Mouse (Mus musculus) heart, embryonic 10.5 days (tissue): ENCODE data around the gene Isca1. TPM values are rescaled to one million over a fixed set of nuclear protein-coding genes. Genes with fewer than 3 reads are reported as not detected.
A peak's percentile ranks its signal among the peaks of the same experiment; 100 is the strongest.

Source experiments
- DNase-seq: peaks from one replicate; pipeline ENCODE4 v3.0.0-alpha.2; 2017; ENCODE audit warnings: low spot score
- H3K27ac ChIP-seq: fragments of 300-500 bp; sonication (generic); 2 replicates; pipeline ENCODE4 v1.5.1; 2016; ENCODE audit warnings: mild to moderate bottlenecking
- H3K27me3 ChIP-seq: fragments of 300-500 bp; sonication (generic); 2 replicates; pipeline ENCODE4 v1.6.1; 2016; ENCODE audit warnings: mild to moderate bottlenecking; ENCODE audit not compliant: poor library complexity, insufficient read depth, severe bottlenecking
- H3K36me3 ChIP-seq: fragments of 300-500 bp; sonication (generic); 2 replicates; pipeline ENCODE4 v1.6.1; 2016; ENCODE audit warnings: mild to moderate bottlenecking, moderate library complexity
- H3K4me1 ChIP-seq: fragments of 300-500 bp; sonication (generic); 2 replicates; pipeline ENCODE4 v1.6.1; 2016; ENCODE audit warnings: mild to moderate bottlenecking
- H3K4me3 ChIP-seq: fragments of 300-500 bp; sonication (generic); 2 replicates; pipeline ENCODE4 v1.5.1; 2016; ENCODE audit warnings: mild to moderate bottlenecking, moderate library complexity
- H3K9me3 ChIP-seq: fragments of 300-500 bp; sonication (generic); 2 replicates; pipeline ENCODE4 v1.6.1; 2016; ENCODE audit warnings: mild to moderate bottlenecking, moderate library complexity
- WGBS: fragments of 180-500 bp; shearing (Covaris S2); methylation state at CpG from one replicate; pipeline ENCODE4 v1.1.7; 2016; 5-methylcytosine and 5-hydroxymethylcytosine counted together
- polyA plus RNA-seq: library from polyadenylated mRNA; unstranded; fragments of >200 nt; fragmentation: Nextera tagmentation; extraction: Ambion mirVana; gene quantifications from 2 replicates; pipeline ENCODE4 v1.2.1, GENCODE M21; 2016

The Isca1 gene
- polyA plus RNA-seq, 1 experiment from 2014 or later, result 128 TPM

DNA sequence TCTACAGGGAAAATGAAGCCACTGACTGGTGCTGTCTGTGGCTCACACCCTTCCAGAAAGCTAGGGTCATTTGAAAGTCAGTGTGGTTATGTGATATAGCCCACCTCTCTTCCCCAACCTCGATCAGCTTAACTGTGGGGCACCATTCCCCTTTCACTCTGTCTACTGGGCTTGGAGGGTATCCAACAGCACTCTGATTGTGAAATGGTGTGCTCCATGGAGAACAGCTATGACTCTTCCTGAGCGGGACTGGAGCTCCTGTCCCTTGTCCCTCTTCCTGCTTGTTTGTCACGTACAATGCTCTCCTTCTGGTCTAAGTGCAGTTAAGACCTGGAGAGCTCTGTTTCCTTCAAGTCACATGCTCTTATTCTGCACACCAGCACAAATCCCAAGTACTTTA lies 5.6 kb upstream of the Isca1 start:
- no peak overlapping the region for H3K27ac ChIP-seq
- no peaks in the 10 kb centered on the region for H3K9me3 ChIP-seq
- peaks cover 73% of the 10 kb centered on the region for H3K36me3 ChIP-seq
- no peak overlapping the region for H3K4me3 ChIP-seq
- H3K4me1 ChIP-seq, result peaks cover 9% of the 10 kb centered on the region; the same call in 1 of the 2 replicates
- H3K27me3 ChIP-seq, result no peaks in the 10 kb centered on the region
- DNase-seq, result no peak
- WGBS, result 78% methylated on average over 3 of the region's 3 CpGs

DNA sequence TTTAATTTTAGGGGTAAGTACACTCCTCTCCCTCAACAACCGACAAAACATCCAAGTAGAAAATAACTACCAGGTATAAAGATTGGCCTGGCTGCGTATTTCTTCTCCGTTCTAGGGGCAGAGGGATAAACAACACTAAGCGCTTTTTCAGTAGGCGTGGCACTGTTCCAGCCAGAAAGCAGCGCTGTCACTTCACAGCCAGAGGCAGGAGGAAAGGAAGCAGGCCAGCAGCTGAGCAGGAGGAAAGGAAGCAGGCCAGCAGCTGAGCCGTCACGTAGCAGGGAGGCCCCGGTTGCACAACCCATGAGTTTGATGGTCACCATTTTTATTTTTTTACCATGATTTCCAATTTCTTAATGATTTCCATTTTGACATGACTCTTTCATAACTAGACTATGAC lies 1.6 kb upstream of the Isca1 start:
- Histone ChIP-seq H3K9me3 (no peaks in the 10 kb centered on the region), H3K36me3 (peaks cover 38% of the 10 kb centered on the region), H3K4me1 (peaks cover 33% of the 10 kb centered on the region), H3K27me3 (no peaks in the 10 kb centered on the region), H3K27ac (peak overlapping the region; percentile 94), H3K4me3 (no peak overlapping the region; the same call in 1 of the 2 replicates)
- WGBS, result 32% methylated on average over 9 of the region's 9 CpGs
- peak; percentile 91 for DNase-seq

DNA sequence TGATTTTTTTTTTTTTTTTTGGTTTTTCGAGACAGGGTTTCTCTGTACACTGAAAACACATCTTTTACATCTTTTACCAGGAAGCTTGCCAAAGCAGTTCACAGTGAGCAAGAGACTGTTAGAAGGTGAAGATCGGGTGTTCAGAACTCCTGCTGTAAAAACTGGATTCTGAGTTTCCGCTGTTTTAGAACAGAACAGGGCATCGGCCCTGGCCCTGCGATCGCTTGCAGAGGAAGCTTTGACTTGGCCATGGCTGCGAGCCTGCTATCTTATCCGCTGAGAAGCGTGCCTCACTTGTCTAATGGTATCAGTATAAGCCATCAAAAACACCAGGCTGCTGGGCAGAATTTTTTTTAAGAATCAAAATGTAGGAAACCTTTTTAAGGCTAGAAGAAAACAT lies 1.2 kb upstream of the Isca1 start:
- peaks cover 35% of the 10 kb centered on the region for H3K36me3 ChIP-seq
- peaks cover 37% of the 10 kb centered on the region for H3K4me1 ChIP-seq
- H3K27ac ChIP-seq, result peak overlapping the region; percentile 94
- H3K9me3 ChIP-seq, result no peaks in the 10 kb centered on the region
- H3K27me3 ChIP-seq, result no peaks in the 10 kb centered on the region
- no peak for DNase-seq
- peak overlapping the region; percentile 80 for H3K4me3 ChIP-seq
- WGBS, result 40% methylated on average over 9 of the region's 9 CpGs

DNA sequence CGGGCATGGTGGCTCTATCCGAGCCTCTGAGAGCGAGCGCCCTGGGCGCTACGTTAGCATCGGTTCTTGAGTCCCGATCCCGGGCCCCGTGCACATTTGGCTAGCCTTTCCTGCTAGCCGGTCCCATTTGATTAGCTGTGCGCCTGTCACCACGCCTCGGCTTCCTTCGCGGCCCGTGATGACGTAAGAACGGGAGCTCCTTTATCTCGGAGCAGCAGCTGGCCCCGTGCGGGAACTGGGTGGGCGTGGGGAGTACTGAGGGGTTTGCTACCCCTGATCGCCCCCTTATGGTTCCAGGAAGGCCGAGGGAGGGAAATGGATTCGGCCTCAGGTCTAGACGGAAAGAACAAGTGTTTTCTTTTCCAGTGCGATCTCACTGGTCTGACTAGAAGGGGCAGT lies 553 bp upstream of the Isca1 start:
- Histone ChIP-seq H3K4me1 (peaks cover 41% of the 10 kb centered on the region), H3K4me3 (peak overlapping the region; percentile 80), H3K9me3 (no peaks in the 10 kb centered on the region), H3K27me3 (no peaks in the 10 kb centered on the region), H3K27ac (peak overlapping the region; percentile 94), H3K36me3 (peaks cover 30% of the 10 kb centered on the region)
- DNase-seq, result peak; percentile 98
- under 1% methylated on average over 28 of the region's 28 CpGs for WGBS

DNA sequence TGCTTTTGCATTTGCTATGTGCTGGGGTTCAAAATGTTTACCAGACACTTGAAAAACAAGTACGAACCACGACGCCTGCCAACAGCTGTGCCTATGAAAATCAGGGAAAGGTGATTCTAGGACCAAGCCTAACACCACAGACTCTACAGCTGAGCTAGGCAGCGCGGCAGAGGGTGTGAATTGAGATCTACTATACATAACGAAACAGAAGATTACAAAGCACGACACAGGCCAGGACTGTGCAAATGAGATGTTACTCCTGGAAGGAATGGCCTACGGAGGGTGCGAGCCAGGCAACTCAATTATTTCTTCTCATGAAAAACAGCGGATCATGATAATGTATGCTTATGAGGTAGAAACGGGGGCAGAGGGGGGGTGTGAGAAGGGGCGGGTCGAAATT lies 1.1 kb downstream of the Isca1 start:
- DNase-seq, result no peak

DNA sequence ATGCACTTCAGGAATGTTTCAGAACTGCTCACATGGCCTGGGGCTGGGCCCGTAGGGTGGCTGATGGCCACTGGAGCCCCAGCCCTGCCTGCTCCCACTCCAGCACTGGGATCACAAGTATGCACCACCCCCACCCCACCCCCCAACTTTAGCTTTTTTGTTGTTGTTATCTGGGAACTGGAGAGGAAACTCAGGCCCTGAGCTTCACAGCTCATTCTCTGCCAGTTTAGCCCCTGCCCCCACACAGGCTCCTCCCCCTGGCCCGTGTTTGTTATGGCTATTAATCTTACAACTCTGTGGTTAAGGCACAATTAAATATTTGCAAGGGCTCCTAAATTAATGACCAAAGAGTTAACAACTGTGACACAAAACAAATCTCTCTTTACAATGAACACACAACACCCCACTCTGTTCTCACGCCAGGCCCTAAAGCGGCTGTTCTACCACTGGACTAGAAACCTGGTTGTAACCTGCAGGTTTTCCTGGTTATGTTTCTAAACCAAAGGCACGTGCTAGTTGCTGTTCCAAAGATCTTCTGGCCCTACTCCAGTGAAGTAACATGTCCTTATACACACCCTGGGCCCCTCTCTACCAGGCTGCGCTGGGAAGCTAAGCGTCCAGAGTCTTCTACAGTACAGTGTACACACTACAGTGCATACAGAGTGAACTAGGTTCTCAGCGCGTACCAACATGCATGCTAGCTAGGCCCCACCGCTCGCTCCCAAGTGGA lies 2.7 kb downstream of the Isca1 start:
- Histone ChIP-seq H3K36me3 (peaks cover 26% of the 10 kb centered on the region), H3K4me3 (peak overlapping the region; percentile 80), H3K9me3 (no peaks in the 10 kb centered on the region), H3K4me1 (peaks cover 44% of the 10 kb centered on the region), H3K27ac (peak overlapping the region; percentile 74), H3K27me3 (no peaks in the 10 kb centered on the region)
- 59% methylated on average over 11 of the region's 11 CpGs for WGBS
- DNase-seq, result no peak

More for the DNA sequence above, 1.1 kb downstream of the Isca1 start:
- H3K4me1 ChIP-seq, result peaks cover 41% of the 10 kb centered on the region
- peaks cover 24% of the 10 kb centered on the region for H3K36me3 ChIP-seq
- H3K27ac ChIP-seq, result peak overlapping the region; percentile 94; the same call in 1 of the 2 replicates
- H3K4me3 ChIP-seq, result peak overlapping the region; percentile 80
- no peaks in the 10 kb centered on the region for H3K9me3 ChIP-seq
- 24% methylated on average over 13 of the region's 13 CpGs for WGBS
- H3K27me3 ChIP-seq, result no peaks in the 10 kb centered on the region

DNA sequence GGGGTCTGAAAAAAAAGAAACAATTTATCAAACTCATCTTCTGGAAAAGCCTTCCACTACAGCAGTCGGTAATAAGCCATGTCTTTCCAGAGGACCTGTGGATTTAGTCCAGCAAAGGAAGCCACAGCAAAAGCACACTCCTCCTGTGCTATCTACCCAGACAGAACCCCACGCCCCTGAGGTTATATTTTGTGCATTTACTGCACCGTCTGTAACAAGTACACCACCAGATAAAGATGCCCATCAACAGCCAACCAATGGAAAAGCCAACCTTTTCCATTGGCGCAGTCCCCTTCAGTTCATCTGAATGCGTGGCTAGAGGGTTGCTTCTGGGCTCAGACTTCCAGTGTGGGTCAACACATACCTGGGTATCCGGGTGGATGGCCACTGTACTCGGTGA lies 6.8 kb downstream of the Isca1 start:
- no peak for DNase-seq
- Histone ChIP-seq H3K4me3 (no peak overlapping the region), H3K4me1 (peaks cover 27% of the 10 kb centered on the region), H3K9me3 (no peaks in the 10 kb centered on the region), H3K27ac (no peak overlapping the region), H3K27me3 (no peaks in the 10 kb centered on the region), H3K36me3 (peaks cover 63% of the 10 kb centered on the region)
- WGBS, result 89% methylated on average over 7 of the region's 7 CpGs

DNA sequence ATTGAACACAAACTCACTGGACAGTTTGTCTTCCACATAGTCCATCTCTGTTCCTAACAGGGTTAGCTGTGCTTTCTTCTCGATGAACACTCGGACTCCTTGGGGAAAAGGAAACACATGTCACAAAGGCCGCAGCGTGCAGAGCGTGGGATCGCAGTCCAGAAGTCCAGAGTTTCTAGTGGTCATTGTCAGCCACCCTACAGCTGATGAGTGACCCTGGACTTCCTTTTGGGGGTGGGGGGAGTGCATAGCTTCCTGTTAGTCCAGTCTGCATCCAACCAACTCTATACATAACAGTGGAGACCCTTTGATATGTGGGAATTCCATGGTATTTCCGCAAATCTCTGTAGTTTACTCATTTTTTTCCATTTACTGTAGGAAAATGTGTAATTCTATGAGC lies 12.7 kb downstream of the Isca1 start:
- Histone ChIP-seq H3K4me1 (0 out of 2 replicates have a peak, but pooled peaks cover 3% of the 10 kb centered on the region), H3K9me3 (no peaks in the 10 kb centered on the region), H3K27me3 (no peaks in the 10 kb centered on the region), H3K36me3 (peaks cover 84% of the 10 kb centered on the region), H3K4me3 (no peak overlapping the region), H3K27ac (no peak overlapping the region)
- 77% methylated on average over 7 of the region's 7 CpGs for WGBS
- DNase-seq, result no peak

DNA sequence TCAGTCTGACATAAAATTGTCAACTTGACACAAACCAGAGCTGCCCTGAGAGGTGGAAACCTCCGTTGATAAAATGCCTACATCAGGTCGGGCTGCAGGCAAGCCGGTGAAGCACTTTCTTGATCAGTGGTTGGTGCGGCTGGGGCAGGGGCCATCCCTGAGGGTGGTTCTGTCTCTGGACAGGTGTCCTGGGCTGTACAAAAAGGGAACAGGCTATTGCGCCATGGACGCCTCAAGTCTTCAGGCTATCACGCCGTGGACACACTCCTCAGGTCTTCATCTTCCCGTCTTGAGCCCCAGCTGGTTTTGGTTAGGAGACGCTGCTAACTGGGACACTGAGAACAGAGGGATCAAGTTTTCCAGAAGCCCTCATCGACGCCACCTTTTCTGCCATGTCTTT lies 19.3 kb downstream of the Isca1 start:
- no peak overlapping the region for H3K4me3 ChIP-seq
- H3K27me3 ChIP-seq, result no peaks in the 10 kb centered on the region
- no peak for DNase-seq
- WGBS, result 65% methylated on average over 12 of the region's 12 CpGs
- no peaks in the 10 kb centered on the region for H3K9me3 ChIP-seq
- H3K4me1 ChIP-seq, result peaks cover 15% of the 10 kb centered on the region
- H3K27ac ChIP-seq, result no peak overlapping the region
- peaks cover 27% of the 10 kb centered on the region for H3K36me3 ChIP-seq

DNA sequence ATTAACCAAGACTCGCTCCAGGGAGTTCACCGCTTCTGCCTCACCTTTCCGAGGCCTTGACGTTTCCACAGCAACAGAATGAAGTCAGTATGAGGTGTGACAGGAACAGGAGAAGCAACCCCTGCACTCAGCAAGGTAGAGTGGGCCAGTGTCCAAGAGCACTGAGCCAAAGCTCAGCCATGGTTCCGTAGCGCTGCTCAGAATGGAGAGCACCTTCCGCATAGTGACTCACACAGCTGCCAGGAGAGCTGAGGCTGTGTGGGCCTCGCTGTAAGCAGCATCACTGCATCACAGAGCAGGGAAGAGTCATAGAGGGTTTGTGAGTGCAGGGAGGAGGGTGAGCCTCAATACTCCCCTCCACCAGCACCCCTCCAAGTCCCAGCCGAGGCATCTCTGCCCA lies 22.9 kb downstream of the Isca1 start, which contains the start of gene 1700014D04Rik:
1700014D04Rik (minus strand) TSS at position 42 of the 400 bp plus-strand sequence.
- Histone ChIP-seq H3K27me3 (no peaks in the 10 kb centered on the region), H3K9me3 (no peaks in the 10 kb centered on the region), H3K36me3 (no peaks in the 10 kb centered on the region), H3K4me1 (peaks cover 12% of the 10 kb centered on the region), H3K27ac (no peak within 1 kb of the TSS), H3K4me3 (no peak within 1 kb of the TSS)
- 83% methylated on average over 9 of the region's 9 CpGs for WGBS
- no peak for DNase-seq

DNA sequence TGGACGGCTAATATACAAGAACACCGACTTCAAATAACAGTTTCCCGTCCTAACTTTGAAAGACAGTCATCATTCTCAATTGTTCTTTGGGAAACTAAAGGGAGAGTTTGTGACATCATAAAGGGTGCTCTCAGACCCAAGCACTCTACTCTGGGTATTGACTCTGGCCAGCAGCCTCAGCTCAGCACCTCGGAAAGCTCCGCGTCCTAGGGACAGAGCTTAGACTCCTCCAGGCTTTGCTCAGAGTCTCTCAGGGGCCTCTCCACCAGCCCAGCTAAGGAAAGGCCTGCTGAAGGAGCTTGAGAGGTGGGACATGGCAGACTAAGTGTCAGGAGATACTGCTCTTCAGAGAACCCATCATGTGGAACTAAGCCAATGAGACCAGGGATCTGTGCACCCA lies 23.4 kb downstream of the Isca1 start:
- no peak overlapping the region for H3K27ac ChIP-seq
- no peaks in the 10 kb centered on the region for H3K27me3 ChIP-seq
- peaks cover 12% of the 10 kb centered on the region for H3K4me1 ChIP-seq
- H3K36me3 ChIP-seq, result no peaks in the 10 kb centered on the region
- no peaks in the 10 kb centered on the region for H3K9me3 ChIP-seq
- 63% methylated on average over 6 of the region's 6 CpGs for WGBS
- no peak overlapping the region for H3K4me3 ChIP-seq
- no peak for DNase-seq

DNA sequence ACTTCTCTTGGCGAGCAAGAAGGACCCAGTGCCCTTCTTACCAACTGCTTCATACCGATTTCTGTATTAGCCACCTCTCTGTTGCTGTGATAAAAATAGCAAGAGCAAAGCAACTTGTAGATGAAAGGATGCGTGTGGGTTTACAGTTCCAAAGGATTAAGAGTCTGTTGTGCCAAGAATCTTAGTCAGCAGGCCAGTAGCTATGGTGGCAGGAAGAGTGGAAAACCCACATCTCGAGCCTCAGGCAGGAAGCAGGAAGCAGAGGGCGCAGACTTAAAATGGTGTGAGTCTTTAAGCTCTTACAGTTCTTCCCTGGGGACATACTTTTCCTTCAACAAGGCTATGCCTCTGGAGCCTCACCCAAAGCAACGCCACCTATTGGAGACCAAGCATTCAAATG lies 24.1 kb downstream of the Isca1 start:
- DNase-seq, result no peak
- Histone ChIP-seq H3K4me3 (no peak overlapping the region), H3K27me3 (no peaks in the 10 kb centered on the region), H3K9me3 (no peaks in the 10 kb centered on the region), H3K4me1 (peaks cover 6% of the 10 kb centered on the region; the same call in 1 of the 2 replicates), H3K36me3 (no peaks in the 10 kb centered on the region), H3K27ac (no peak overlapping the region)
- WGBS, result 83% methylated on average over 6 of the region's 6 CpGs

DNA sequence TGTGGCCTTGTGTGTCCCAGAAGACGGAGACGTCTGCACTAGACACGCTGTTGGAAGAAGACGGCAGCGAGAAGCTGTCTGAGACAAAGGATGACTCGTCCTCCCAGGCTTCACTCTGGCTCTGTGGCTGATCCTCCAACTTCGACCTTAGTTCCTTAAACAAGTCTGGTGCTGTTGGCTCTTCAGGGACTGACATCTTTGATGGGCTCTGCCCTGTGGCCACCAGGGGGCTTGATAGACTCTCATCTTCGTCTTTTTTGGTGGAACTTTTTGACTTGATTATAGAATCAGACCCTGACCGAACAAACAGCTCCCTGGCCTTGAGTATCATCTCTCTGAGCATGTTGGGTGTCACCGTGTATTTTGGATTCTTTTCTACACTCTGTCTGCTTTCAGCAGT lies 27.9 kb downstream of the Isca1 start:
- H3K9me3 ChIP-seq, result no peaks in the 10 kb centered on the region
- no peak overlapping the region for H3K4me3 ChIP-seq
- no peaks in the 10 kb centered on the region for H3K4me1 ChIP-seq
- H3K36me3 ChIP-seq, result no peaks in the 10 kb centered on the region
- H3K27me3 ChIP-seq, result no peaks in the 10 kb centered on the region
- no peak overlapping the region for H3K27ac ChIP-seq
- WGBS, result 73% methylated on average over 10 of the region's 10 CpGs
- no peak for DNase-seq

DNA sequence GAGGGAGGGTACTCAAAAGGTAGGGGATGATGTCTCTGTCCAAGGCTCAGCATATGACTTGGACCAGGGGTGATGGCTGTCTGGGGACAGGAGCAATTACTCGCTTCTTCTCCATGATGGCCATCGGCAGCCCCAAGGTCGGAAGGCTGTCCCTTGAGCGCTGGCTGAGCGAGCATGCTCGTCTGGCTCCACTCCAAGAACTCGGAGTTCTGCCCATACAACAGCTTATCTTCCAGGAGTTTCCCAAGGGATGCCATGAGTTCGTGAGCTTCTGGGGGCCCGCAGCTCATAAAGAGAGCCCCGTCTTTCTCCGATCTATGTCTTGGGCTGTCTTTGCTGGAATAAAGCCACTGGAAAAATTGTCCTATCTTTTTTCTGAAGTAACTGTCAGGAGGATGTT lies 28.5 kb downstream of the Isca1 start:
- H3K4me3 ChIP-seq, result no peak overlapping the region
- H3K4me1 ChIP-seq, result no peaks in the 10 kb centered on the region
- DNase-seq, result no peak
- no peaks in the 10 kb centered on the region for H3K36me3 ChIP-seq
- H3K27ac ChIP-seq, result no peak overlapping the region
- 84% methylated on average over 11 of the region's 11 CpGs for WGBS
- H3K9me3 ChIP-seq, result no peaks in the 10 kb centered on the region
- no peaks in the 10 kb centered on the region for H3K27me3 ChIP-seq
